Mouse (Mus musculus) hindbrain, embryonic 16.5 days (tissue): ENCODE results near the gene 4430402I18Rik. TPM values are rescaled to one million over a fixed set of nuclear protein-coding genes. Genes with fewer than 3 reads are reported as not detected.

Source experiments
- ATAC-seq: fragments of 200-750 bp; cut with Nextera tagmentation; 2 replicates; pipeline ENCODE4 v1.8.0; 2017; ENCODE audit warnings: moderate TSS enrichment, moderate library complexity
- H3K27ac ChIP-seq: fragments of 300-500 bp; sonication (generic); 2 replicates; pipeline ENCODE4 v1.5.1; 2014; ENCODE audit warnings: low read depth, mild to moderate bottlenecking, control low read depth, low read length, moderate library complexity
- H3K27me3 ChIP-seq: fragments of 300-500 bp; sonication (generic); replicated peaks from 2 replicates; pipeline ENCODE4 v1.6.1; 2014; ENCODE audit warnings: low read length; ENCODE audit not compliant: control insufficient read depth, insufficient read depth
- H3K36me3 ChIP-seq: fragments of 300-500 bp; sonication (generic); 2 replicates; pipeline ENCODE4 v1.6.1; 2014; ENCODE audit warnings: mild to moderate bottlenecking, low read length, moderate library complexity, mixed read lengths; ENCODE audit not compliant: control insufficient read depth, insufficient read depth
- H3K4me1 ChIP-seq: fragments of 300-500 bp; sonication (generic); 2 replicates; pipeline ENCODE4 v1.6.1; 2014; ENCODE audit warnings: low read depth, low read length; ENCODE audit not compliant: control insufficient read depth, insufficient read depth
- H3K4me2 ChIP-seq: fragments of 300-500 bp; sonication (generic); 2 replicates; pipeline ENCODE4 v1.6.1; 2014; ENCODE audit warnings: mild to moderate bottlenecking, low read length, control low read depth, moderate library complexity
- H3K4me3 ChIP-seq: fragments of 300-500 bp; sonication (generic); 2 replicates; pipeline ENCODE4 v1.5.1; 2014; ENCODE audit warnings: mild to moderate bottlenecking, low read length, control low read depth, moderate library complexity
- H3K9ac ChIP-seq: fragments of 300-500 bp; sonication (generic); 2 replicates; pipeline ENCODE4 v1.6.1; 2014; ENCODE audit warnings: low read depth, mild to moderate bottlenecking, control low read depth, low read length, moderate library complexity
- H3K9me3 ChIP-seq: fragments of 300-500 bp; sonication (generic); 2 replicates; pipeline ENCODE4 v1.6.1; 2014; ENCODE audit warnings: mild to moderate bottlenecking, low read length, moderate library complexity; ENCODE audit not compliant: control insufficient read depth
- WGBS: fragments of 180-500 bp; shearing (Covaris S2); extraction: QIAGEN DNeasy Blood & Tissue Kit; methylation state at CpG from one replicate; pipeline ENCODE4 v1.1.7; 2014; 5-methylcytosine and 5-hydroxymethylcytosine counted together
- polyA plus RNA-seq: library from polyadenylated mRNA; unstranded; fragments of >200 nt; fragmentation: Nextera tagmentation; extraction: Ambion mirVana; gene quantifications from 2 replicates; pipeline ENCODE4 v1.2.1, GENCODE M21; 2015

Gene 4430402I18Rik
- polyA plus RNA-seq, 1 experiment from 2014 or later = 2.1 TPM

DNA sequence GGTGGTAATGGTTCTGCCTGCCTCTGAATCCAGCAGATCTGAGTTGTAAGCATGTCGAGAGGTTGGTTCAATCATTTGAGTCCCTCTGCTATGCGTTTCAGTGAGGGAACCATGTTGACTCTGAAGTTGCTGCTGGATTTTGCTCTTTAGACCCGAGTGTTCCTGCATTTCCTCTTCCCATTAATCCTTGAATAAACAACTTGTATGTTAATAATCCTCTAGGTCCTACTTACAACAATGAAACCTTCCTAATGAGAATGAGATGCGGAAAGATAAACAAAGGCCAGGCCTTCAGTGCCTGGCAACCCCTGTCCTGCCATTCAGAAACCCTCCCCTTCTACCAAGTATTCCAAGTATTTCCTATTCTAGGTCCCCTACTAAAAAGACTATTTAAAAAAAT lies 51.1 kb downstream of the 4430402I18Rik start:
- no peak overlapping the region for H3K4me2 ChIP-seq
- H3K27me3 ChIP-seq = no peaks in the 10 kb centered on the region
- no peak overlapping the region for H3K4me3 ChIP-seq
- H3K36me3 ChIP-seq = peaks cover 7% of the 10 kb centered on the region
- no peak overlapping the region for H3K27ac ChIP-seq
- 64% methylated on average over 4 of the region's 4 CpGs for WGBS
- H3K9ac ChIP-seq = no peak overlapping the region
- no peaks in the 10 kb centered on the region for H3K4me1 ChIP-seq
- no peak for ATAC-seq
- no peaks in the 10 kb centered on the region for H3K9me3 ChIP-seq

GRCm38 (mm10) chr19:28915602-28916250 lies 51.9 kb downstream of the 4430402I18Rik start:
- no peaks in the 10 kb centered on the region for H3K9me3 ChIP-seq
- peaks cover 7% of the 10 kb centered on the region for H3K36me3 ChIP-seq
- H3K4me1 ChIP-seq = no peaks in the 10 kb centered on the region
- no peak overlapping the region for H3K4me3 ChIP-seq
- H3K9ac ChIP-seq = no peak overlapping the region
- no peaks in the 10 kb centered on the region for H3K27me3 ChIP-seq
- H3K4me2 ChIP-seq = no peak overlapping the region
- no peak overlapping the region for H3K27ac ChIP-seq
- peak; percentile 67; the same call in 1 of the 2 replicates for ATAC-seq
- 61% methylated on average over 2 of the region's 2 CpGs for WGBS

DNA sequence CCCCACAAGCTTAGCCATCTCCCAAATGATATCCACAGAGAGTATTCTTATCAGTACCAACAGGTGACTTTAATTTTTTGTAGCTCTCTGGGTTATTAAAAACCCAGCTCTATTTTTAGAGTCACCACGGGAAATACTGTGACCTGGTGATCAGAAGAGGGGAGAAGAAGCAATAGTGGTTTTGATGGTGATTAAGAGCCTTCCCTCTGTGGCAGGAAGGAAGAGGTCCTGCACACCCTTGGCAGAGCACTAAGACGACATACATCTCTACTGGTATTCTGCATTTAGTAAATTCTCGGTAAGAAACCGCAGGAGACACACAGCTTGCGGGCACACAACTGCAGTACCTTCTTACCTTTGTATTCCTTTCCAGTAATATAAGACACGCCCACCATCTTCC lies 53.0 kb downstream of the 4430402I18Rik start:
- Histone ChIP-seq H3K27ac (no peak overlapping the region), H3K4me2 (no peak overlapping the region), H3K4me3 (no peak overlapping the region), H3K4me1 (no peaks in the 10 kb centered on the region), H3K9ac (no peak overlapping the region), H3K9me3 (no peaks in the 10 kb centered on the region), H3K36me3 (peaks cover 7% of the 10 kb centered on the region), H3K27me3 (no peaks in the 10 kb centered on the region)
- no peak for ATAC-seq
- 82% methylated on average over 6 of the region's 6 CpGs for whole genome bisulfite sequencing

- Histone ChIP-seq H3K9me3 (no peaks in the 10 kb centered on the region), H3K27ac (no peak overlapping the region), H3K4me3 (no peak overlapping the region), H3K27me3 (no peaks in the 10 kb centered on the region), H3K4me2 (no peak overlapping the region), H3K4me1 (no peaks in the 10 kb centered on the region), H3K9ac (no peak overlapping the region), H3K36me3 (peaks cover 19% of the 10 kb centered on the region)
- 85% methylated on average over 9 of the region's 9 CpGs for WGBS
- no peak for ATAC-seq
Measured at GRCm38 (mm10) chr19:28908693-28909092, 58.9 kb downstream of the 4430402I18Rik start.

DNA sequence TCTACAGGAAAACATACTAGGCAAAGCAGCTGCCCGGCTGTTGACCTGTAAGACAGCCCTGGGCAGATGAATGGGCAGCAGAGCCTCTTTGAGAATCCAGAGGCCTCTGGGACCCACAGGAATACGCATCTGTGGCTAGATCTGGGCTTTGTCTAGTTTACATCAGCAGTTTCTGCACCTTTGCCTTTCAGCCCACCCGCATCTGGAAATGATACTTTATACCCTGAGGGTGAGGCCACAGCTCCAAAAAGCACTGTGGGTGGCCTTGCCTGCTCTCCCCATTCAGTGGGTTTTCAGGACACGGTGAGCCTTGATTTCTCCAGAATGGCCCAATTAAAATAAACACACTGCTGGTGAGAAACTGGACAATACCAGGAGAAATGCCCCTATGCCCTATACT lies 59.4 kb downstream of the 4430402I18Rik start:
- Histone ChIP-seq H3K27ac (no peak overlapping the region), H3K9ac (no peak overlapping the region), H3K36me3 (peaks cover 14% of the 10 kb centered on the region; the same call in 1 of the 2 replicates), H3K4me2 (no peak overlapping the region), H3K27me3 (no peaks in the 10 kb centered on the region), H3K4me1 (no peaks in the 10 kb centered on the region), H3K9me3 (no peaks in the 10 kb centered on the region), H3K4me3 (no peak overlapping the region)
- ATAC-seq = no peak
- 68% methylated on average over 4 of the region's 4 CpGs for WGBS

GRCm38 (mm10) chr19:28903536-28904119 lies 64.0 kb downstream of the 4430402I18Rik start:
- no peak overlapping the region for H3K4me2 ChIP-seq
- no peak overlapping the region for H3K4me3 ChIP-seq
- peaks cover 11% of the 10 kb centered on the region; the same call in 1 of the 2 replicates for H3K36me3 ChIP-seq
- no peaks in the 10 kb centered on the region for H3K9me3 ChIP-seq
- ATAC-seq = no peak
- WGBS = 86% methylated on average over 8 of the region's 8 CpGs
- no peak overlapping the region for H3K27ac ChIP-seq
- no peak overlapping the region for H3K9ac ChIP-seq
- no peaks in the 10 kb centered on the region for H3K27me3 ChIP-seq
- no peaks in the 10 kb centered on the region for H3K4me1 ChIP-seq

DNA sequence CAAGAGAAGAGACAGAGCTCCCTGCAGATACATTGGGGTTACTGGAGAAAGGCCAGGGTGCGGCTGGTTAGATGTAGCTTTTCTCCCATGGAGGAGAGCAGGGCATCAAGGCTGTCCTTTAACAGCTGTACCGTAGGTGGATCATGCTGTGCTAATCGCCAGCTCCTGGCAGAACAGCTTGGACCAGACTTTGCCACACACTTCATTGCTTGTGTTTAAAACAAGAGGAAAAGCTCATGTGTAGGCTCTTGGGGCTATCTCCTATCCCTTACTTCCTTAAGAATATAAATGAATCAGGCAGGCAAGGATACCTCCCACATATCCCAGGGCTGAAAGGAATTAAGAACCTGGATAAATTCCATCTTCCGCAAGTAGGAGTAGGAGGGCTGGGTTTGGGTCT lies 64.8 kb downstream of the 4430402I18Rik start:
- Histone ChIP-seq H3K27ac (no peak overlapping the region), H3K9me3 (no peaks in the 10 kb centered on the region), H3K27me3 (no peaks in the 10 kb centered on the region), H3K4me2 (no peak overlapping the region), H3K4me3 (no peak overlapping the region), H3K4me1 (no peaks in the 10 kb centered on the region), H3K9ac (no peak overlapping the region), H3K36me3 (peaks cover 11% of the 10 kb centered on the region; the same call in 1 of the 2 replicates)
- WGBS = 72% methylated on average over 4 of the region's 4 CpGs
- no peak for ATAC-seq

- no peaks in the 10 kb centered on the region for H3K4me1 ChIP-seq
- no peaks in the 10 kb centered on the region for H3K27me3 ChIP-seq
- no peak overlapping the region for H3K4me3 ChIP-seq
- peak; percentile 30; the same call in 1 of the 2 replicates for ATAC-seq
- peaks cover 11% of the 10 kb centered on the region; the same call in 1 of the 2 replicates for H3K36me3 ChIP-seq
- H3K9ac ChIP-seq = no peak overlapping the region
- no peaks in the 10 kb centered on the region for H3K9me3 ChIP-seq
- no peak overlapping the region for H3K27ac ChIP-seq
- H3K4me2 ChIP-seq = no peak overlapping the region
- 46% methylated on average over 2 of the region's 2 CpGs for WGBS
Measured at GRCm38 (mm10) chr19:28902111-28902510, 65.5 kb downstream of the 4430402I18Rik start.

GRCm38 (mm10) chr19:28900771-28901170 lies 66.8 kb downstream of the 4430402I18Rik start:
- Histone ChIP-seq H3K4me1 (no peaks in the 10 kb centered on the region), H3K4me2 (no peak overlapping the region), H3K36me3 (0 out of 2 replicates have a peak, but pooled peaks cover 5% of the 10 kb centered on the region), H3K27ac (no peak overlapping the region), H3K9me3 (no peaks in the 10 kb centered on the region), H3K4me3 (no peak overlapping the region), H3K9ac (no peak overlapping the region), H3K27me3 (no peaks in the 10 kb centered on the region)
- whole genome bisulfite sequencing = 92% methylated on average over 2 of the region's 2 CpGs
- no peak for ATAC-seq
